Mouse (Mus musculus) lung, postnatal 25 days (tissue): ENCODE measurements around the gene Cxcl10.
"Not testable (repeated sequence)": the region's sequence is repeated elsewhere in the genome, so short reads cannot be mapped to it uniquely, and the experiment has no call there.

Experiments
- DNase-seq: peaks from one replicate; pipeline ENCODE4 v3.0.0; 2022; ENCODE audit warnings: low spot score

The Cxcl10 gene

DNA sequence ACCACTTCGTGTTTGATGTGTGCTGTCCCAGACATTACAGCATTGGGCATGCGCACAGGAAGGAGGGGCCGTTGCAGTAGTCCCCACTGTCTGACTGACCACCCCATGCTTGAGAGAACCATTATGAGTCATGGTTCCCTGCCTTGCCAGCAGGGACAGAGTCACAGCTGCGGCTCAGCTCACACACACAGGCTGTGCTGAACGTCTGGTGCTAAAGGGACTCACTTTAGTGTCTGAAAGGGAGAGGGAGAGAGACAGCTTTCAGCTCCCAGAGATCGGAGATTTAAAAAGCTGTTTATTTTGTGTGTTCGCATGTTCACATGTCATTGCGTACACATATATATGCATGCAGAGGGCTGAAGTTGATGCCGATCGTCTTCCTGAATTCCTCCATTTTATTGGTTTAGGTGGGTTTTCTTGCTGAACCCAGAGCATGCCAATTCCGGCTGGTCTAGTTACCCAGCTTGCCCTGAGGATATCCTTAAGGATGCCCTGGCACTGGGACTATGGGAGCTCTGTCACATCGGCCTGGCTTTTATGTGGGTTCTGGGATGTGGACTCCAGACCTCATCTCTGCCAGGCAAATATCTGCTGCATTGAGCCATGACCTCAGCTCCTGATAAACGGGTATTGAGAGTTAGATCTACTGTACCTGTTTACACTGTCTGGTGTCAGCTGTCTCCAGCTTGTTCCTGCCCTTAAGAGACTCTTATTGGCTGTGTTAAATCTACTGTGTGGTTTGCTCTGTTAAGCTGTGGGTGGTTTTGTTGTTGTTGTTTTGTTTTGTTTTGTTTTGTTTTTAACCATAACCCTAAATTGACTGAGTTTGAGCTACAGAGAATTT, 20.7 kb upstream of the Cxcl10 start:
- no peak for DNase-seq

DNA sequence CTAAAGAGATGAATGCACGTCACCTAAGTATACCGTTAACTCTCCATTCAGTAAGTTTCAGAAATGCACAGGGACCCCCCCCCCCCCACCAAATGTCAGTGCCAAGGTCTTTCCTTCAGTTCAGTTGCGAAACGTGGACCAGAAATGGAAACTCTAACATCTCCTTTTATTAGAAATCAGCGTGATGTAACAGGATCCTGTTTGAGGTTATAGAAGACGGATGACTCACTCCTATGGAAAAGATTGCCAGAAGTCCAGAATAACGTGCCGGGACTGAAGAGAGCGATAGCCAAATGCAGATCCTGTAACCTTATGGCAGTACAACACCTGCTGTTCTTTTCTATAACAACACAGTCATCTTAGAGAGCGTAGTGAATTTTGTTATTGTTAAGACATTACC, 19.7 kb upstream of the Cxcl10 start:
- no peak for DNase-seq

DNA sequence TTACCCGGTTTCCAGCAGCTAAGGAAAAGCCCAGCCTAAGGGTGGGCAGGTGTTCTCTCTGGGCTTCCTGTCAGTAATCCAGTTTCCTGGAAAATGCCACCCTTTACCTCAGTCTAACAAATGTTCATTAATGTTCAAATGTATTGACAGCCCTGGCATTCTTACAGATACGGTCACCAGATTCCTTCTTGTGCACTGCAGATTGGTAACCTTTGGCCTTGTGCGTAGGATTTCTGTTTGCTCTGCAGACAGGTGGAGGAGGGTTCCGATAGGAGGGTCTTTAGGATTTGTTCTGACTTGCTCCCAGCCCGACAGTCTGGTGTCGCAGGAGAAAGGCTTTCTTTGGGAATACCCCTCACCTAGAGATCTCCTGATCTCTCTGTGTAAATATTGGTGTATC, 17.9 kb upstream of the Cxcl10 start:
- no peak for DNase-seq

DNA sequence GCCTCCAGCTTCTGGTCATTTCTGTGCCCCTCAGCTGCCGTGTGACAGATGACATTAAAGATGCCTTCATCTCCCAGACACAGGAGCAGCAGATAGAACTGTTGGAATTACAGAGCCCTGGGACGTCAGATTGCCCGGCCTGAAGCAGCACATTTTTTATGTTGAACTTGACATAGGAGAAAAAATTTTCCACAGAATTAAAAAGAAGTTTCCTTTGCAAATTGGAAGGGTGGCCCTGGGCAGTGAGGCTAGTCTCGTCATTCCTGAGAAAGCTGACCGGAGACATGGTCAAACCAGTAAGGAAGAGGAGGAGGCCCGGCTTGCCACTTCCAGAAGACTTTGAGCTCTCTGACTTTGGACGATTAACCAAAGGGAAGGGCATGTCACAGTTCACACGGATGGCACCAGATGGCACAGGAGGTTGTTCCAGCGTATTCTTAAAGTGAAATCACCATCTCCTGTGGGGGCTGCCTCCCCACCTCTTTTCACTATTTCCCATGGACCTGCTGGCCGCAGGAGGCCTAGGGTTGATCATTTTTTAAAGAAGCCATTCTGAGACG, 16.5 kb upstream of the Cxcl10 start:
- no peak for DNase-seq

DNA sequence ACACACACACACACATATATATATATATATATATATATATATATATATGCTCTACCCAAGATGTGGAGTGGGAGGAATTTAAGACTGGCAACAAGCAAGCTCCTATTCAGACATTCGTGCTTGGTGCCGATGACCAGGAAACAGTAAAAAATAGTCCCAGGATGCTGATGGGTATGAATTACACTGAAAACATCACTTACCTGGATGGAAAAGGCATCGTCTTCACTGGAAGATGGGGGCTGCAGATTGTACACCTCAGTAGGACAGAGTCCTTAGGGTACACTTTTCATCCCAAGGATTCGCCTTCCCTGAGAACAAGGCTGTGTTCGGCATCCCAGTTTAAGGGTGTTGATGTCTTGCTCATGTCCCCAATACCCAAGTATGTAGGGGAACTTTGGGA, 15.3 kb upstream of the Cxcl10 start:
- DNase-seq = no peak

DNA sequence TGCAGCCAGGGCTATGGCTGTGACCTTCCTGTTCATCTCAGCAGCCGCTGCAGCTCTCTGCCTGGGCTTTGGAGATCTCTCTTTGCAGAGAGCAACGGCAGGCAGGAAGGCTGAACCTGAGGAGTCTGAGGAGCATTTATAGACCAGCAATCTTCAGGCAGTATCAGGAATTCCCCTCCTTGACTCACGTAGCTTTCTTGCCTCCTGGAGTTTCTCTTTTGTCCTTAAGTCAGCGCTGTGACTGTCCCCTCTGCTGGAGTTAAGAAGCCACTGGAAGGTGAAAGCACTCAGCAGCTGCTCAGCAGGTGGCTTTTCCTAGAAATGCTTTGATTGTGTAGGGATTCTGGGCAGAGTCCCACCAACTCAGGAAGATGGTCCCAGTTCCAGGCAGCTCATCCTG, 14.5 kb upstream of the Cxcl10 start:
- no peak for DNase-seq

DNA sequence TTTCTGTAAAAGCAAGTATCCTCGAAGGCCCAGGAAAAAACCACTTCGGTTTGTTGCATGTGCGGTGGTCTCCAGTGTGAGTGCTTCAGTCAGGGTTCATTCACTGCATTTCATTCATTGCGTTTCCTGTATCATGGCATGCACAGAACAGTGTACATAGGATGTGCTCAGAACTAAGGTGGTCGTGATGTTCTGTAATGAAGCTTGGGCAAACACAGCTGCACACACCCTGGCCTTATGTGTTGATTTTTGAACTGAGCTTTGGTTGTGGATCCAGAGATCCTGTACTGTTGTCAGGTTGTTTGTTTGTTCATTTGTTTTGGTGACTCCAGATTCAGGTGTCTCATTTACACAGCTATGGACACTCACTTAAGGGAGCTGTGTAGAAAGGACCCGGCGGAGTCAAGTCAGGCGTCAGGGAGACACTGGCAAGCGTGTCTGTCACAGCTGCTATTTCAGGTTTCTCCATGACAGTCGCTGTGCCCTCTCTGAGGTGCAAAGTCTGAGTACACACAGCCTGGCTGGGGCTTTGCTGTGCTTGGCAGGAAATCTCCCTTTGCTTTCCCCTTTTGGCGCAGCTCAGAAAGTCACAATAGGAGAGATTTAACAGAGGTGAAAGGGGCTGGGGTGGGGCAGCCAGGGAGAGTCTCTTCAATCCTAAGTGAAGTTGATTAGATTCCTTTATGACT, 10.2 kb upstream of the Cxcl10 start:
- DNase-seq = no peak

DNA sequence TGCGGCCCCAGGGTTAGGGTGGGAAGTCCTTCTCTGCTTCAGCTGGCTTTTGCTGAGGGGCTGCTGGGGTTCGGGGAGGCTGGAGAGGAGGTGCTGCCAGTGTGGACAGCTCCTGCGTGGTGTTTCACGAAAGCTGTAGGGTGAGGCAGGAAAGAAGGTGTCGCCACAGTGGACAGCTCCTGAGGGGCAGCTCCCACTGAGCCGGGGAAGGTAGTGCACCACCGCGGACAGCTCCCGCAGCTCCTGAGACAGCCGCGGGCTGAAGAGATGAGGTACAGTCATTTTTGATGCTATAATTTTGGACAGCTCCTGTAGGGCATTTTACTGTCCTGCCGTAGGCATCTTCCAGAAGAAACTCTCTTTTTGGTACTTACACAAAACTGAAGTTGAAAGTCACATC, 9.3 kb upstream of the Cxcl10 start:
- DNase-seq = no peak

DNA sequence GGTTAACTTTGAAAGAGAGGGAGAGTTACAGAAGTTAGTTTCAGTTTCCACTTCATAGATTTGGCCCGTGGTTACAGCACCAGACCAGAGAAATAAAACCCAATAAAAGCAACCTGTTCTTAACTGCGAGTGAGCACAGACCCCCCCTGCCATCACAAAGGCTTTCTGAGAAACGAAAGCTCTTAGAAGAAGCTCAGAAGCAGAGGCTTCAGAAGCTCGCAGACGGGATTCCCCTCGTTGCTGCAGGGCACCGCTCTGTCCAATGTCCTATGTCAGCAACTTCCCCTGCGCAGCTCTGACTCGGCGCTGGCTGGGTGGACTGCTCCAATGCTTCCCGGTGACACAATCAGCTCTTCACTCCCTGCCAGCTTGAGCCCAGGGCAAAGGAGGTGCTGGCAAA, 4.8 kb upstream of the Cxcl10 start:
- DNase-seq = peak; percentile 40

DNA sequence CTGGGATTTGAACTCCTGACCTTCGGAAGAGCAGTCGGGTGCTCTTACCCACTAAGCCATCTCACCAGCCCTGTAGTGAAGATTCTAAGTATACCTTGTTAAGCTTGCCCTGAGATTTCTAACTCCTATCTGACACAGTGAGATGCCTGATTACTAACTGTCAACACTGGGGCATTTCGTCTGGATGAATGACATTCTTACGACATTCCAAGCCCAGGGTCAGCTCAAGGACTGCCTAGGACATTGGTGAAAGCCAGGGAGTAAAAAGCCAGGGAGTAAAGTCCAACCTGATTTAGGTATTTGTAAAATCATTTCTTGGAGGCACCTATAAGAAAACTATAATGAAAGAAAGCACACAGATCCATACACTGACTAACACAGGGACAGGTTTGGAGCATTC, 4.0 kb upstream of the Cxcl10 start:
- not testable (repeated sequence) for DNase-seq

DNA sequence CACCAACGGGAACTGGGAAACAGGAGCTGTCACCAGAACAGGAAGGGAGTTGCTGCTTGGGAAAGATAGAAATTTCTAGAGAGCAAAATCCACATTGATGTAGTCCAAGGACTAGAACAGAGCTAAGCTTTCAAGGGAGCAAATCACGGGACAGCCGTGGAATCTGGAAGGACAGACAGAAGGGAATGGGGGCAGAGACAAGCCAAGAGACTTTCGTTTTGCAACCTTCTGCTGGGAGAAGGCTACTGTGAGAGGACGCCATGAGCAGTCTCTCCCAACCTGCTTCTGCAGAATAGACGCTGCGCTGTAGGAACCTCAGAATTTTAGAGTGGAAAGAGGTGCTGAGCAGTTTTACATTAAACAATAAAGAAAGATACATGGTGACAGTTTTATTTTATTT, 1.0 kb upstream of the Cxcl10 start:
- DNase-seq = no peak

DNA sequence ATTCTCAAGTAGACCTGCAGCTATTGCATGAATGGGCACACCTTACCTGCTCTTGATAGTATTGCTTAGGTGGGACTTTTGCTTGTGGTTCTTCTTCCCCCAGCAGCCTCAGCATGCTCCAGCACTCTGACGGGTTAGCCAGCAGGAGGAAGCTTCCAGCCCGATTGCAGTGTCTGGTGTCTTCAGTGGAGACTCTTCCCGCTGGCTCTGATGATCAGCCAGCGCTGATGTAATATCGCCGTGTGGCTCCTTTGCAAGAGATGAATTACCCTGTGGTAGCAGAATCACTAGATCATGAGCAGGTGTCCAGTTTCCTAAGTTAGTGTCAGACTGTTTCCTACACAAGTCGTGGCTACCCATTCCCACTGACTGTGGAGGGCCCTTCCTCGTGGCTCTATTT, 3.7 kb downstream of the Cxcl10 start:
- no peak for DNase-seq

DNA sequence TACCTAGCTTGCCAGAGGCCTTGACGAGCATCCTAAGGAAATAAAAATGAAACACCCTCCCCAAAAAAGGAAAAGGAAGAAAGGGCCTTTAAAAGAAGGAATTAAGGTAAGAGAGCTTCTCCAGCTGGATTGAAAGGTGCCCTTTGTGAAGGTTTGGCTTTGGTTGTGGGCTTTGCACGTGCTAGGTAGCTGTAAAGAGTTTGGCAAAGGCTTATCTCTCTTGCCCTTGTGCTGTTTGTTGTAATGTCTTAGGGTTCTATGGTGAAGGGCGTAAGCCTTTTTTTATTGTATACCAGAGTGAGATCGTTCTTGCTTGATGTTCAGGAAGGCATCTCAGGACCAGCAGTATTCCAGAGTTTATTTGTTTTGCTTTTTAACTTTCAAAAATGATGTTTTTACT, 8.1 kb downstream of the Cxcl10 start:
- DNase-seq = no peak

DNA sequence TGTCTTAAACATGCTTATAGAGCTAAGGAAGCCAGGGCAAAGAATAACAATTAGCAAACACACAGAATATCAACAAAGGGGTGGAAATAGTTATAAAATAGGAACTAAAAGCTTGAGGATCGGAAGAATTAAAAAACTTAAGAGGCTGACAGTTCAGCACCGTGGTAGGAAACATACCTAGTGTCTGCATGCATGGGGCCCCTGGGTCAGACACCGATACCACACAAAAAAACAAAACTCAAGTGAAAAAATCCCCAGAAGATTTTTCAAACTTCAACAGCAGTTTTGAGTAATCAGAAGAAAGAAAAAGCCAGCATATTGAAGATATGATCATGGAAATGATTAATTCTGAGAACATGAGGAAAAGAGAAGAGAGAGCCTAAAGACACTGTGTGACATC, 11.9 kb downstream of the Cxcl10 start:
- no peak for DNase-seq

DNA sequence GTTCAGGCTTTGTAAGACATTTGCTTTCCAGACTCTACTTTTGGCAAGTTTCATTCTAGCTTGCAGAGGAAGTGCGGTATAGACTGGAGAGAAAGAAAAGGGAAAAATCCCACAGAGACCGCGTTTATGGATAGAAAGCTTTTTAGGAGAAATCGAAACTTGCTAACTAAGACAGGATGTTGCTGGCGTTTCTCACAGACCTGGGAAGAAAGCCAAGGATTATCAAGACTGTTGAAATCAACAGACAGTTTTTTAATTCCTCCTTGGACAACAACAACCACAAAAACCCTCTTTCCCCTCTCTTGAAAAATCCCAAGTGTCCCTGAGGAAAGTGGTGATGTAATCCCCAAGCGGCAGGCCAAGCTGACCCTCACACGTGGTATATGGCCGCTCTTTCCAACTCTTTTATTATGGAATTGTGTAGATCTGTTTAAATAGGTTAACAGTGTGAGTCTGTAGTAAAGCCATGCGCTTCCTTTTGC, 16.3 kb downstream of the Cxcl10 start:
- peak; percentile 50 for DNase-seq

DNA sequence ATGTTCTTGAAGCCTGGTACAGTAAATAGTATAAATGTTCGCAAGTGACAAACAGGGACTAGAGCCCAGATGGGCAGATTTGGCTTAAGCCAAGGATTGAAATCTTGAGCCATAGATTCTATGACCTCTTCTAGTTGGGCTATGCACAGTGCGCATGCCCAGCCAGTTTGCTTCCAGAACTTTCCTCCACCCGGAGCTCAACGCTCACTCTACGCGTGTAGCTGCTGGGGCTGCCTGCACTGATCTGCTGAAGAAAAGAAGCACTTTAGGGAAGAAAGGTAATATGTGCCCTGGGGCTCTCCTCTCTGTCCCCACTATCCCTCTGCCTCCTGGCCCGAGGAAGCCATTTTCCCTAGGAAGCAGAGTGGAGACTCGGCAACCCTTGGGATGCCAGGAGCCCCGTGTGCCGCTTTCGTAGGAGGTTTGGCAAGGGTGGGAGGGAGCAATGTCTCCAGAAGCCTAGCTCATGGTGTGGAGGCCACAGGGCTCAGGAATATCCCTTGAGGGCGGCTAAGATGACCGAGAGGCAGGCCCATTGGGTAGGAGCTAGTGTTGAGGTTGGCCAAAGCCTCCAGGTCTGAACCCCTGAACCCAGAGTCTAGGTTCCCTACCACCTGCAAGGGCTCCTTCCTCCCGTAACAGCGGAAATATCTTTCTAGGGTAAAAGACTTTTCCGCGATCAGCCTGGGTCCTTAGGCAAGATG, 16.9 kb downstream of the Cxcl10 start, which contains the start of gene Art3:
Art3 (plus strand) TSS at position 193 of the 704 bp plus-strand sequence.
- DNase-seq = no peak

DNA sequence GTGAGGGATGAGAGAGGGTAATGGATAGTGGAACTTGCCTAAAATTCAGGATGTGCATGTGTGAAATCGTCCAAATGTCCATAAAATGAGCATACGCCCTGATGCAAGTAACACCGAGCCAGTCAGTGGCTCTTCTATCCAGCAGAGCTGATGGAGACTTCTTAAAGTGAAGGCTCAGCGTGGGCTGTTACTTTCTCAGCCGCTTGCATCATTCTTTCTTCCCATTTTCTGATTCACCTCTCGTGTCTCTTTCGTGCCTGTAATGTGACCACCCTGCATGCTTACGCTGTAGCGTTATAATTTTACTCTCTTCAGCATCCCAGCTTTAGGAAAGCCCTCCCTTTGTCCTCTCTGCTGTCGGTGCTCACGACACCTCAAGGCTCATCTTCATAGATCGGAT, 17.6 kb downstream of the Cxcl10 start:
- DNase-seq = no peak

DNA sequence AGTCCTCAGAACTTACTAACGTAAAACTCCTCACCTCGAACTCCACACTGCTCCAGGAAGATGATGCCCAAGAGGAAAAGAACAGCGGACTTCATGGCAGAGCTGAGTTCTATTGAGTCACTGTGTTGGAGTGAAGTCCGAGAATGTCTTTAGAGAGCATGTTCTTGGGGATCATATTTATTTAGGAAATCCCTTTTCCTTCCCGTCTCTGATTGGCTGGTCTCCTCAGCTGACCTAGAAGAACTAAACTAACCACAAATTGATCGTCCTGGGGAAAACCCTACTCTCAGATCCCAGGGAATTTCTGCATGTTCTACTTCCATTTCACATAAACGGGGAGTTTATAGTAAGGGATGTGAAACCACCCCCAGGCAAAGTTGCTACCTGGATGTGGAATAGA, 20.8 kb downstream of the Cxcl10 start, which contains the start of gene Cxcl9:
Cxcl9 (minus strand) TSS at position 151 of the 400 bp plus-strand sequence.
- DNase-seq = no peak

DNA sequence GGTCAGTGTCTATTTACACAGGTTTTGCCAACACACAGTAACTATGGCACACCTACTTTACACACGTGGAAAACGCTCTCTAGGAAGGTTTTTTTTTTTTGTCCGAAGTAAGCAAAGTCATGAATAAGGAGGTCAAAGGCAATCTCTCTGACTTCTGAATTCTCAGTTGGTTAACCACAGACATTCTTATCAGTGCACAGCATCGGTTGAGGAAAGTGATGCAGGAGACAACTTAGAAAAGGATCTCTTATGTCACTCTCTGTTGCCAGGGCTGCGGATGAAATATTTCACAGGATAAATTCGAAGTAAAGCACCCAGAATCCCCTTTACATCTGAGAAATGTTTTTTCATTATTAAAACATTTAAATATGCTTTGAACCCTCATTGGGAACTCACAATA, 21.3 kb downstream of the Cxcl10 start:
- DNase-seq = no peak

DNA sequence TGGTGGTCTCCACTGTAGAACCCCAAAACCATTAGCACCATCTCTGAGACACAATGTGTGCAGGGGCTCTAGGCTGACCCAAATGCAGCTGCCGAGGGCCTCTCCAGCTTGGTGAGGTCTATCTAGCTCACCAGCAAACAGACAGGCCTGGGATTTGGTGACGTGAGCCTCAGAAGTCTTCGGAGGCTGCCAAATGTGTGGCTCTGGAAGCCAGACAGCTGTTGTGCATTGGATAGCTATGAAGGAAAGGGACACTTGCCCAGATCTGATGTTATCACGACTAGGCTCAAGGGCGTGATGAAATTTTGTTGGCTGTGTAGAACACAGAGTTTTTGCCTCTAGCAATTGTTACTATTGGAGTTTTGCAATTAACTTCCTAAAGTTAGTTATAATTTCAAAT, 25.4 kb downstream of the Cxcl10 start:
- DNase-seq = peak; percentile 59

DNA sequence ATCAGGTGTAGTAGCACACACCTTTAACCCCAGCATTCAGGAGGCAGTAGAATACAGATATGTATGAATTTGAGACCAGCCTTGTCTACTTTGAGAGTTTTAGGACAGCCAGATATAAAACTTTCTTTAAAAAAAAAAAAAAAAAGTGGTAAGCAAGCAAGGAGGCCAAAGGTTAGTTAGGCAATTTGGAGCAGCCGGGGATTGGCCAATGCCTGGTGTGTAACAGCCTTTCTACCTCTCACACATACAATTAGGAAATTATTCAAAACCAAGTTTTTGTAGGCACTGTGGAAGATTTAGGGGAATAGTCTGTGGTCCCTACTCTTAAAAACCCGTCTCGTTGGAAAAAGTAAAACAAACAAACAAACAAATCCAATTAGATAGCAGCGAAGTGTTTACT, 26.1 kb downstream of the Cxcl10 start:
- peak; percentile 24 for DNase-seq

DNA sequence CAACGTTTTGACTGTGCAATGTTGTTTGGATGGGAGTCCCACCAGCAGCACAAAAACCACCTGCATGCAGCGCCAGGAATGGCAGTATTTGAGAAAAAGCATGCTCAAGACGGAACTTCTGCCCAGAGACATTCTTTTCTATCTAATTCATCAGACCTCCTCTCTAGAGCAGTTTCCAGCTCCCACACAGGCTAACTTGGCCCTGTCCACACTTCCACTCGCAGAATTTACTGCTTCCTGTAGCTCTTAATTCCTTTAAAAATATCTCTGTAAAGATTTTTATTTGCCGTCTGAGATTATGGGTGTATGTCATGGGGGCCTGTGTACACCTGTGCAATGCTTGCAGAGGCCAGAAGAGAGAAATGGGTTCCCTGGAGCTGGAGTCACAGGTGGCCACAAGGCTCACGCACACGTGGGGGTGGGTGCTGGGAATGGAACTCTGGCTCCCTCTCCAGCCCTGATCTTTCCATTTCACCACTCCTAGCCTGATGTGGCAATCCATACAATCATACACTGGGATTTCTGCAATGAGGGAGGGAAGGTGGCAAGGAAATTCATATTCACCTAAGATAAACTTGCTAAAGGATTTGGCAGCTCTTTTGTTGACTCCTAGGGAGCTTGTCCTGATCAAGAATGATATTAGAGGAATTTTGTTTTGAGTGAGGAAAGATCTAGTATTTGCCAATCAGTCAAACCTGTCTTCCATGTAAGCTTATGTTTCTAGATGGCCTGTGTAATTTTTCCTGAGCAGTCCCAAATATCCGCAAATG, 26.9 kb downstream of the Cxcl10 start:
- DNase-seq = no peak
